Mouse (Mus musculus) forebrain, embryonic 16.5 days (tissue): Measurements from ENCODE around the gene Gna14. TPM values are rescaled to one million over a fixed set of nuclear protein-coding genes. Genes with fewer than 3 reads are reported as not detected.

Source experiments
- ATAC-seq: fragments of 200-750 bp; cut with Nextera tagmentation; 2 replicates; pipeline ENCODE4 v1.8.0; 2017; ENCODE audit warnings: mild to moderate bottlenecking, moderate library complexity
- H3K27ac ChIP-seq: fragments of 300-500 bp; sonication (generic); 2 replicates; pipeline ENCODE4 v1.5.1; 2014; ENCODE audit warnings: low read length, control low read depth
- H3K27me3 ChIP-seq: fragments of 300-500 bp; sonication (generic); replicated peaks from 2 replicates; pipeline ENCODE4 v1.6.1; 2014; ENCODE audit warnings: low read length; ENCODE audit not compliant: control insufficient read depth, insufficient read depth
- H3K36me3 ChIP-seq: fragments of 300-500 bp; sonication (generic); 2 replicates; pipeline ENCODE4 v1.6.1; 2014; ENCODE audit not compliant: control insufficient read depth, insufficient read depth
- H3K4me1 ChIP-seq: fragments of 300-500 bp; sonication (generic); replicated peaks from 2 replicates; pipeline ENCODE4 v1.6.1; 2014; ENCODE audit warnings: low read length; ENCODE audit not compliant: control insufficient read depth, insufficient read depth
- H3K4me2 ChIP-seq: fragments of 300-500 bp; sonication (generic); 2 replicates; pipeline ENCODE4 v1.6.1; 2014; ENCODE audit warnings: mild to moderate bottlenecking, low read length, control low read depth
- H3K4me3 ChIP-seq: fragments of 300-500 bp; sonication (generic); replicated peaks from 2 replicates; pipeline ENCODE4 v1.5.1; 2014; ENCODE audit warnings: mild to moderate bottlenecking, low read length, control low read depth
- H3K9ac ChIP-seq: fragments of 300-500 bp; sonication (generic); replicated peaks from 2 replicates; pipeline ENCODE4 v1.6.1; 2014; ENCODE audit warnings: low read depth, low read length, control low read depth
- H3K9me3 ChIP-seq: fragments of 300-500 bp; sonication (generic); 2 replicates; pipeline ENCODE4 v1.6.1; 2016; ENCODE audit warnings: low read length; ENCODE audit not compliant: control insufficient read depth
- WGBS: fragments of 180-500 bp; shearing (Covaris S2); extraction: QIAGEN DNeasy Blood & Tissue Kit; methylation state at CpG from one replicate; pipeline ENCODE4 v1.1.7; 2014; 5-methylcytosine and 5-hydroxymethylcytosine counted together
- polyA plus RNA-seq: library from polyadenylated mRNA; unstranded; fragments of >200 nt; fragmentation: Nextera tagmentation; extraction: Ambion mirVana; gene quantifications from 2 replicates; pipeline ENCODE4 v1.2.1, GENCODE M21; 2015

The Gna14 gene
- polyA plus RNA-seq, 1 experiment from 2014 or later: 1.3 TPM

DNA sequence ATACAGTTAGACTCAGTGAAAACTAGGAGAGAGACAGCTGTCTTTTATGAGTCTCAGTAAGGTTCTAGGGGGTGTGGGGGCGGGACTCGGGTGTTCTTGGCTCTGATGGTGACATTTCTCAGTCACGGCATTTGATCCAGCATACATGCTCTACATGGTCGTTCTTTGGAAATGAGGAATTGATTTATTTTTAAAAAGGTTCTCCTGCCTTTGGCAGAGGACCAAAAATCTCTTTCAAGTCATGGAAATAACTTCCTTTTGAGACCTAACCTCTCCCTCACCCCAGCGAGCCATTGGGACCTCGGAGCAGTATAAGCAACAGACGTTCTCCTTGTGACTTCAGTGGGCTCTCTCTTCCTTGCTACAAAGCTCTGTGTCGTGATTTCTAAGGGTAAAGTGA lies 121.4 kb downstream of the Gna14 start:
- no peaks in the 10 kb centered on the region for H3K9me3 ChIP-seq
- H3K4me2 ChIP-seq: no peak overlapping the region
- H3K27ac ChIP-seq: no peak overlapping the region
- ATAC-seq: no peak
- no peaks in the 10 kb centered on the region for H3K36me3 ChIP-seq
- H3K4me1 ChIP-seq: no peaks in the 10 kb centered on the region
- H3K9ac ChIP-seq: no peak overlapping the region
- H3K27me3 ChIP-seq: no peaks in the 10 kb centered on the region
- no peak overlapping the region for H3K4me3 ChIP-seq
- 74% methylated on average over 8 of the region's 8 CpGs for WGBS

DNA sequence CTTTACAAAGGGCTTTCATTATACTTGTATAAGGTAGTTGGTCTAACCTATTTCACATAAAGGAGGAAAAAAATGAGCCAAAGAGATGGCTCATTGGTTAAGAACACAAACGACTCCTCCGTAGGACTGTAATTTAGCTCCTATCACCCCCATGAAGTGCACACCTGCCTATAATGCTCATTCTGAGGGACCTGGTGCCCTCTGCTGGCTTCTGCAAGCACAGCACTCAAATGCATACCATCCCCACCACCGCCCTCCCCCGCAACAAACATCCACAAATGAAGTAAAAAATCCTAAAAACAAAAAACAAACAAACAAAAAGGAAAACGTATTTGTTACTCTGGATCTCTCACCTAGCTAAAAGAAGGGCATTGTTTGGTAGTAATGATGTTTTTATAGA lies 122.4 kb downstream of the Gna14 start:
- Histone ChIP-seq H3K4me2 (no peak overlapping the region), H3K4me1 (no peaks in the 10 kb centered on the region), H3K27ac (no peak overlapping the region), H3K9ac (no peak overlapping the region), H3K36me3 (no peaks in the 10 kb centered on the region), H3K27me3 (no peaks in the 10 kb centered on the region), H3K9me3 (no peaks in the 10 kb centered on the region), H3K4me3 (no peak overlapping the region)
- ATAC-seq: no peak
- 71% methylated on average over 5 of the region's 5 CpGs for WGBS

- H3K36me3 ChIP-seq: no peaks in the 10 kb centered on the region
- no peak overlapping the region for H3K27ac ChIP-seq
- 77% methylated on average over 2 of the region's 2 CpGs for WGBS
- H3K9ac ChIP-seq: no peak overlapping the region
- H3K4me1 ChIP-seq: no peaks in the 10 kb centered on the region
- no peak overlapping the region for H3K4me2 ChIP-seq
- no peaks in the 10 kb centered on the region for H3K9me3 ChIP-seq
- no peak for ATAC-seq
- H3K27me3 ChIP-seq: no peaks in the 10 kb centered on the region
- no peak overlapping the region for H3K4me3 ChIP-seq
Measured at GRCm38 (mm10) chr19:16558570-16558969, 123.0 kb downstream of the Gna14 start.

DNA sequence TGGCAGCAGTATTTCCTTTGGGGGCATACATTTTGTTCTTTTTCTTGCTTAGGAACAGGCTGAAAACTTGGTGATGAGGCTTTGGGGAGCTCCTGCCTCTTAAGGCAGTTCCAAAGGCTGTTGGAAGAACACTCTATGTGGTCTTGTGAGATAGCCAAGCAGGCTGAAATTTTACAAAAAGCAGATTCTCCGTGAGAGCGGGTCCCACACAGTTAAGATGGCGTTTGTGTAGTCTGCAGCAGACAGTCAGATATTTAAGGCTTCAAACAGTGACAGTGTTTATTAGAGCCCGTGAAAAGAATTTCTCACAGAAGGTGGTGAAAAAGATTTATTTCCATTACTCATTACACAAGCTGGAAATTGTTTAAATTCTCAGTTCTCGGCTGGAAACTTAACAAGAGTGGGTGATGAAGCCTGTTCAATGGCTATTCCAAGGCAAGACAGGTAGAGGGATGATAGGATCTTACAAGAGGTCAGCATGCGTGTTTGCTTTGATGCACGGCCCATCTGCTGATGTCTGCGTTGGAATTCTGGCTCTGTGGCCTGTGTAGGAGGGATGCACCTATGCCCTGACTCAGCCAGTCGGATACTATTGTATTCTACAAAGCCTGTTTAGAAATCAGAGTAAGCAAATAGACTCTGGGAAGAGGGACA lies 123.8 kb downstream of the Gna14 start:
- Histone ChIP-seq H3K27me3 (no peaks in the 10 kb centered on the region), H3K4me1 (no peaks in the 10 kb centered on the region), H3K36me3 (no peaks in the 10 kb centered on the region), H3K9me3 (no peaks in the 10 kb centered on the region), H3K4me3 (no peak overlapping the region), H3K4me2 (no peak overlapping the region), H3K9ac (no peak overlapping the region), H3K27ac (no peak overlapping the region)
- no peak for ATAC-seq
- 80% methylated on average over 9 of the region's 9 CpGs for WGBS

- Histone ChIP-seq H3K9ac (no peak overlapping the region), H3K4me3 (no peak overlapping the region), H3K4me1 (no peaks in the 10 kb centered on the region), H3K27me3 (no peaks in the 10 kb centered on the region), H3K27ac (no peak overlapping the region), H3K36me3 (no peaks in the 10 kb centered on the region), H3K4me2 (no peak overlapping the region), H3K9me3 (no peaks in the 10 kb centered on the region)
- WGBS: 94% methylated on average over 6 of the region's 6 CpGs
- ATAC-seq: no peak
Measured at GRCm38 (mm10) chr19:16562676-16563075, 127.1 kb downstream of the Gna14 start.

DNA sequence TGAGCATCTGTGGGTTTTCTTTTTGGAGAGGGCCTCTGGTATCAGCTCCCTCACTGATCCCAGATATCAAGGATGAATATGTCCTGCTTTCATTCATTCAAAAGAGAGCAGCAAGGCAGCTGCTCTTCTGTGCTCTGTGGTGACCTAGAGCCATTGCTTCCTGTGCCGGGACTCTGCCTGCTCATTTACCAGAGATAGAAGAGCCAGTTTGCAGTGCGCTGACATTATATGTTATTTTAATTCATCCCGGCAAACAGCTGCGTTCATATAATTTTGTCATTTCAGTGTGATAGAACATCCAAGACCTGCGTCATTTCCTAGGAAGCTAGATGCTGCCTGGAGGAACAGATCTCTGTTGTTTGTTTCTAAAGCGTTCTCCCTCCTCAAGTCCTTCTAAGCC lies 141.2 kb downstream of the Gna14 start:
- Histone ChIP-seq H3K36me3 (no peaks in the 10 kb centered on the region), H3K9me3 (0 out of 2 replicates have a peak, but pooled peaks cover 3% of the 10 kb centered on the region), H3K4me1 (no peaks in the 10 kb centered on the region), H3K9ac (no peak overlapping the region), H3K27me3 (no peaks in the 10 kb centered on the region), H3K27ac (no peak overlapping the region), H3K4me2 (no peak overlapping the region), H3K4me3 (no peak overlapping the region)
- WGBS: 93% methylated on average over 6 of the region's 6 CpGs
- no peak for ATAC-seq

DNA sequence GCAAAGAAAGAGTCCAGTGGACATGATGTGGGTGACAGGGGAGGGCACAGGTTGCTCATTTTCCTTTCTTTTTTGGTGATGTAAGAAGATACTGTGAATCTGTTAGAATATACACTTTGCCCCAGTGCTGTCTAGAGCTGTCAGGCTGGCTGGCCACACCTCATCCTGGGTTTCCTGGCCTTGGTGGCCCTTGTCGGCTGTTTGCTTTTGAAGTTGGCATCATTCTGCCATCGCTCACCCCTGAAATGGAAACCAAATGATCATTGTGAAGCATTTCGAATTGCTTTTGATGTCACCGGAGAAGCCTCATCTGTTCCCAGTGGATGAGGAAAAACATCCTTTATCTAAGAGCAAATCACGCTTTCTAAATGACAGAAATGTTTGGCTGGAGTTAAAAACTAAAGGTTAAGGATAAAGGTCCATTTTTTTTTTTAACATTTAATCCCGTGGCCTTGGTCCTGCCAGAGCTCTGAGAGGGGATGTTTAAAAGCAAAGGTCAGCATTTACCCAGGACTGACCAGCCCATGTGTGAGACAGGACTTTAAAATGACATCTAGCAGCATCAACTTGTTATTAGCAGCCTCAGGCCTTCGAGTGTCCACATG lies 144.2 kb downstream of the Gna14 start:
- WGBS: 87% methylated on average over 7 of the region's 7 CpGs
- no peaks in the 10 kb centered on the region for H3K4me1 ChIP-seq

GRCm38 (mm10) chr19:16580501-16580900 lies 144.9 kb downstream of the Gna14 start:
- Histone ChIP-seq H3K27me3 (no peaks in the 10 kb centered on the region), H3K9me3 (0 out of 2 replicates have a peak, but pooled peaks cover 6% of the 10 kb centered on the region), H3K36me3 (no peaks in the 10 kb centered on the region), H3K4me2 (no peak overlapping the region), H3K9ac (no peak overlapping the region), H3K4me3 (no peak overlapping the region), H3K4me1 (no peaks in the 10 kb centered on the region), H3K27ac (no peak overlapping the region)
- WGBS: 93% methylated on average over 8 of the region's 8 CpGs
- ATAC-seq: no peak

More for the DNA sequence above, 144.2 kb downstream of the Gna14 start:
- H3K27ac ChIP-seq: no peak overlapping the region
- no peaks in the 10 kb centered on the region for H3K36me3 ChIP-seq
- 0 out of 2 replicates have a peak, but pooled peaks cover 6% of the 10 kb centered on the region for H3K9me3 ChIP-seq
- ATAC-seq: no peak
- no peak overlapping the region for H3K9ac ChIP-seq
- H3K4me3 ChIP-seq: no peak overlapping the region
- H3K27me3 ChIP-seq: no peaks in the 10 kb centered on the region
- H3K4me2 ChIP-seq: no peak overlapping the region

DNA sequence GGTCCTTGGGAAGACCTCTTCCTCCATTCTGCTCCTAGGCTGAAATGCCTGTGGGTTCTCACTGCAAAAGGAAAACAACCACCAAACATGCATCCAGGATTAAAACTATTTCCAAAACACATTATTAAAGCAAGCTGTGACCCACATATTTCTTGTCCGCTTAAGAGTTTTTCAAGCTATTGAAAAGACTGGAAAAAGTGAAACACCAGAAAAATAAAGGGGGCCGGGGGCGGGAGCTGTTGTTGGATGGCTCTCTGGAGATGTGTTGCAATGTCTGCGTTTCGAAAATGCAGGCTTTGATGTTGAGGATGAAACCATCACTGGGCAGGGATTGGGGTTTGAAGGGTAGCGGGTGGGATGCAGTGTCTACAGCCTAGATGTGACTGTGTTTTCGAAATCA lies 149.0 kb downstream of the Gna14 start:
- WGBS: 94% methylated on average over 7 of the region's 7 CpGs
- Histone ChIP-seq H3K36me3 (no peaks in the 10 kb centered on the region), H3K9me3 (0 out of 2 replicates have a peak, but pooled peaks cover 6% of the 10 kb centered on the region), H3K4me3 (no peak overlapping the region), H3K27ac (no peak overlapping the region), H3K4me2 (no peak overlapping the region), H3K4me1 (no peaks in the 10 kb centered on the region), H3K9ac (no peak overlapping the region), H3K27me3 (no peaks in the 10 kb centered on the region)
- ATAC-seq: no peak
